Mouse (Mus musculus) neural tube, embryonic 15.5 days (tissue): Measurements from ENCODE around the gene Wnt8b. TPM values are rescaled to one million over a fixed set of nuclear protein-coding genes. Genes with fewer than 3 reads are reported as not detected.

Source experiments
- ATAC-seq: fragments of 200-750 bp; cut with Nextera tagmentation; 2 replicates; pipeline ENCODE4 v1.8.0; 2017; ENCODE audit warnings: mild to moderate bottlenecking, moderate TSS enrichment, moderate library complexity; ENCODE audit not compliant: low FRiP score
- H3K27ac ChIP-seq: fragments of 300-500 bp; sonication (generic); replicated peaks from 2 replicates; pipeline ENCODE4 v1.5.1; 2015; ENCODE audit warnings: mild to moderate bottlenecking, inconsistent platforms
- H3K27me3 ChIP-seq: fragments of 300-500 bp; sonication (generic); replicated peaks from 2 replicates; pipeline ENCODE4 v1.6.1; 2015; ENCODE audit warnings: inconsistent platforms
- H3K36me3 ChIP-seq: fragments of 300-500 bp; sonication (generic); 2 replicates; pipeline ENCODE4 v1.6.1; 2015; ENCODE audit warnings: inconsistent platforms
- H3K4me1 ChIP-seq: fragments of 300-500 bp; sonication (generic); 2 replicates; pipeline ENCODE4 v1.6.1; 2015; ENCODE audit warnings: inconsistent platforms
- H3K4me2 ChIP-seq: fragments of 300-500 bp; sonication (generic); 2 replicates; pipeline ENCODE4 v1.6.1; 2015; ENCODE audit warnings: inconsistent platforms, mild to moderate bottlenecking, moderate library complexity
- H3K4me3 ChIP-seq: fragments of 300-500 bp; sonication (generic); replicated peaks from 2 replicates; pipeline ENCODE4 v1.5.1; 2015; ENCODE audit warnings: mild to moderate bottlenecking, inconsistent platforms
- H3K9ac ChIP-seq: fragments of 300-500 bp; sonication (generic); replicated peaks from 2 replicates; pipeline ENCODE4 v1.6.1; 2015; ENCODE audit warnings: mild to moderate bottlenecking, inconsistent platforms
- H3K9me3 ChIP-seq: fragments of 300-500 bp; sonication (generic); replicated peaks from 2 replicates; pipeline ENCODE4 v1.6.1; 2016; ENCODE audit warnings: inconsistent platforms
- WGBS: fragments of 180-500 bp; shearing (Covaris S2); methylation state at CpG from one replicate; pipeline ENCODE4 v1.1.7; 2015; ENCODE audit warnings: mixed read lengths; 5-methylcytosine and 5-hydroxymethylcytosine counted together
- polyA plus RNA-seq: library from polyadenylated mRNA; unstranded; fragments of >200 nt; fragmentation: Nextera tagmentation; extraction: Ambion mirVana; gene quantifications from 2 replicates; pipeline ENCODE4 v1.2.1, GENCODE M21; 2015

Wnt8b gene
- polyA plus RNA-seq, 1 experiment from 2014 or later, result 0.05 TPM

DNA sequence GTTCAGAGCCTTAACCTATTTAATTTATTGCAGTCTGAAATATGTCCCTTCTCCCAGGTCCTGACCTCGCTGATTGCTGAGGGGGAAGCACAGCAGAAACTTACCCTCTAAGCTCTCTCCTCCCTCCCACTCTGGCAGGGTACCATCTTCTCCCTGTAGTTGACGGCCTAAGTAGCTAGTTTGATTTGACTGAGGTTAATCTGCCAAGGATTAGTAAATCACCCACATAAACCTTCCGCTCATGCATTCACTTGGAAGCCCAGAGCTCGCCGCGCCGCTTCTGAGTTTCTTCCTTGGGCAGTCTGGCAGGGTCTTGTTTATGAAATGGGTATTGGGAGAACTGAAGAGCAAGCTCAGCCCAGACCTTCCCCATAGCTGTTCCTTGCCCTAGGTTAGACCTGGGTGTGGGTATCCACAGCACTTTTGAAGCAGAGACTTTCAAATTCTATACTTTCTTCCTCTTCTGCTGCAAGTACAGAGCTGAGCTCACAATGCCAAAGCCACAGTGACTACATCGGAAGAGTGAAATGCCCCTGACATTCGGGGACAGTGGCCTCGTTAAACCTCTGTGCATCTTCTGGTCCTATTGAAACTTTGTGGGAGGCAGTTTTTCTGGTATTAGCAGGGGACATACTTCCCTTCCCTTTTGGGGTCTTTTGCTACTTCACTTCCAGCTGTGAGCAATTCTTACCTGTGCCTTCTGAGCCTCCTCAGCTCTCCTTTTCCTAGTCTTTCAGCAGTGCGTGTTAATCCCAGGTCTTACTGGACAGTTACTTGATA, 20.0 kb downstream of the Wnt8b start:
- no peak overlapping the region for H3K4me2 ChIP-seq
- H3K9ac ChIP-seq, result no peak overlapping the region
- H3K27ac ChIP-seq, result no peak overlapping the region
- H3K36me3 ChIP-seq, result no peaks in the 10 kb centered on the region
- H3K4me3 ChIP-seq, result no peak overlapping the region
- no peak for ATAC-seq
- no peaks in the 10 kb centered on the region for H3K9me3 ChIP-seq
- 21% methylated on average over 11 of the region's 11 CpGs for WGBS
- peaks cover 77% of the 10 kb centered on the region for H3K27me3 ChIP-seq
- peaks cover 44% of the 10 kb centered on the region for H3K4me1 ChIP-seq

DNA sequence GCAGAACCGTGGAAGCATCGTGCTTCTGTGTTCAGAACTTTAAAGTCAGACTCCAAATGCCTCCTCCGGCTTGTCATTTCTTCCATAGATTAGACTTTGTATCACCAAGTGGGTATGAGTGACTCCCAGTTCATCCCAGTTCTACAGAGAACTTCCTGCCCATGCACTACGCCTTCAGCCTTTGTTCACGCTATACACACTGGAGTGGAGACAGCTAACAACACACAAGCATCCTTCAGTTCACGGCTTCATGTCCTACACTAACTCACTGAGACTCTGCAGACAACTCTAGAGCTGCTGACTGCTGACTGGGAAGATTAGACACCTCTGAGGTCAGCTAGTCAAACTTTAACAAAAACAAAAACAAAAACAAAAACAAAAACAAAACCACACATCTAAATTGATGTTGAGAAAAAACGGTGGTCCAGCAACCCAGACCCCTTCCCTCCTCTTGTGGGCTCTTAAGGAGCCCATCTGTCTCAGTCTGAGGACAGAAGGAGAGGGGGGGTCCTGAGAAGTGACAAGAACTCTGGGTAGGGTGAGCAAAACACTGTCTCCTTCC, 20.7 kb downstream of the Wnt8b start:
- WGBS, result 22% methylated on average over 7 of the region's 7 CpGs

DNA sequence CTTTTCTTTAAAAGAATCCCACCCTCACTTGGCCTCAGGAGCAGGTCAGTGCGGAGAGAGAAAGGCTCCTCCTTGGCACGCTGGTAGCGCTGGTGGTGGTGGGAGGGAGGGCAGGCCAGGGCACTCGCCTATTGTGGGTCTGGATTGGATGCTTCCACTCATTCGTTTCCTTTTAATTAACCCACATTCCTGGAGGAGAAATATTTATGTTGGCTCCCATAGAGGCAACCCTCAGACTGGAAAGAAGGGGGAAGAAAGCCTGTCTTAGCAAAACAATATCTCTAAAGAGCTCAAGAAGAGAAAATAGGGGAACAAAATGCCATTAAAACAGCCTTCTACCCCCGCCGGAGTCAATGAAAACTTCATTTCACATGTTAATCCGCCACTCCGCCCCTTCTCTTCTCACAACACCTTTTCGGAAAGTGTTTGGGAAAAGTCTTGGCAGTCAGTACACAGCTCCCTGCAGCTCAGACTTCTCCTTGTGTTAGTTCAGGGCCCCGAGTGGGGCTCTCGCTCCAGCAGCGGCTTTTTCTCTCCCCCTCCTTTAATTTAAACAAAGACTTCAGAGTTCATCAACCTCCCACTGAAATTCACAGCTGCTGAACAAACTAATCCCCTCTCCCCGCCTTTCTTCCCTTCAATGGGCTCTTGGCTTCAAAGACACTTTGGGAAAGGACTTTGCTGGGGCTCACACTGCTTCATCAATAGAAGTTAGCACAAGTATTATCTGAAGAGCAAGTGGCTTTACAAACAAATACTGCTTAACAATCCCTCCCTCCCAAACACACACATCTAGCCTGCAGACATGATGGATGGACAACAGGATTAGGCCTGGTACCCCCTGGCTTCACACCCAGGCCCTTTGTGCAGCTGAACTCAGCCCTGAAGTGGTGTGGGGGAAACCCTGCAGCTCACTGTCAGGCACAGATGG, 21.5 kb downstream of the Wnt8b start:
- Histone ChIP-seq H3K4me3 (no peak overlapping the region), H3K27me3 (peaks cover 78% of the 10 kb centered on the region), H3K4me2 (no peak overlapping the region), H3K36me3 (no peaks in the 10 kb centered on the region), H3K4me1 (peaks cover 46% of the 10 kb centered on the region), H3K9me3 (no peaks in the 10 kb centered on the region), H3K27ac (peak overlapping the region; percentile 14; the same call in 1 of the 2 replicates), H3K9ac (no peak overlapping the region)
- 7% methylated on average over 14 of the region's 14 CpGs for WGBS
- peak; percentile 53; the same call in 1 of the 2 replicates for ATAC-seq

More for the DNA sequence above, 20.7 kb downstream of the Wnt8b start:
- H3K4me1 ChIP-seq, result peaks cover 44% of the 10 kb centered on the region
- no peak for ATAC-seq
- H3K9ac ChIP-seq, result no peak overlapping the region
- no peaks in the 10 kb centered on the region for H3K9me3 ChIP-seq
- H3K36me3 ChIP-seq, result no peaks in the 10 kb centered on the region
- H3K27me3 ChIP-seq, result peaks cover 79% of the 10 kb centered on the region
- H3K27ac ChIP-seq, result peak overlapping the region; percentile 14; the same call in 1 of the 2 replicates
- H3K4me3 ChIP-seq, result no peak overlapping the region
- no peak overlapping the region for H3K4me2 ChIP-seq

DNA sequence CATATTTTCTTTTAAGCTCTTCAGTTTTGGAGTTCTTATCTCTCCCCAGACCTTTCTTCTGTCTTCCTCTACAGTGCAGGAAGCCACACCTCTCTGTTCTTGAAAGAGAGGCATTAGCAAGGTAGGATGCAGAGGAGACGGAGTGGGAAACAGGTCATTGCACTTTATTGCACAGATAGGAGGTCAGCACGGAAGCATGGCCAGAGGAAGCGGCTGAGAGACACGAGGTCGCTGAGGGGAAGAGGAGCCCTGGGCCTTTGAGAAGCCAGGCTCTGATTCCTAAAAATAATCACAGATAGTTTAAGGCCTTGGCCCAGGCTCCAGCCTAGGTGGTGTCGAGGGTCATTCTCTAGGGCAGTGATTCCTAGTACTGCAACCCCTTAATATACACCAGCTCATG, 22.5 kb downstream of the Wnt8b start:
- ATAC-seq, result no peak

DNA sequence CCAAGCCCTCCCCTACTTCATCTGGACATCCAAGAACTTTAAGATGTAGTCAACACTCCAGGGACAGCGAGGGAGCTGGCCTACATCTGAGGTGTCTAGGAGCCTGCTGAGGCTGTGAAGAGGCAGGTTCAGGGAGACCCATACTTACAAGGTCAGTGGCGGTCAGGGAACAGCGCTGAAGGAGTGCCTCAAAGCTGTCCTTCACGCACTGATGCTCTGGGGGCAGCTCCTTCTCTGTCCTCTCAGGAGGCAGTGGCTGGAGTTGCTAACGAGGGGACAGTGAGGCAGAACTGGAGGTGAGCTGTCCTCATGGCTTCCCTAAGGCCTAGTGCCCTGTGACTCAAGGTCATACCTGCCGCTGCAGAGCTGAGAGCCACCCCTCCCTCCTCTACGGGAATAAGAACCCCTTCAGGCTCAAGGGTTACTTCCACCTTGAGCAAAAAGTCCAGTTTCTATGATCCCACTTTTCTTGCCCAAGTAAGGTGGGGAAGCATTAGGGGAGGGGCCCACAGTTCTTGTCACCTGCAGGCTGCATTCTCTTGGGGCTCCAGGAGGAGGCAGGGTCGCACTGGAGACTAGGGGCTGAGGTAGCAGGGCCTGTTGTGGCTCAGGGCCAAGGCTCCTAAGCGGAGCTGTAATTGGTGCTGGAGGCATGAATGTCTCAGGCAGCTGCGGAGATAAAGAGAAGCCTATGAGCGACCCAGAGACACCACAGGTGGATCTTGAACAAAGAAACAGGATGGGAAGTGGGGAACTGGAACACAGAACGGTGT, 24.9 kb downstream of the Wnt8b start:
- H3K4me1 ChIP-seq, result peaks cover 18% of the 10 kb centered on the region
- H3K9me3 ChIP-seq, result no peaks in the 10 kb centered on the region
- H3K4me2 ChIP-seq, result no peak overlapping the region
- H3K4me3 ChIP-seq, result no peak overlapping the region
- H3K27me3 ChIP-seq, result peaks cover 44% of the 10 kb centered on the region
- ATAC-seq, result no peak
- no peaks in the 10 kb centered on the region for H3K36me3 ChIP-seq
- no peak overlapping the region for H3K9ac ChIP-seq
- no peak overlapping the region for H3K27ac ChIP-seq
- WGBS, result 55% methylated on average over 12 of the region's 12 CpGs

More for the DNA sequence above, 22.5 kb downstream of the Wnt8b start:
- WGBS, result 38% methylated on average over 6 of the region's 6 CpGs
- Histone ChIP-seq H3K4me2 (no peak overlapping the region), H3K27me3 (peaks cover 68% of the 10 kb centered on the region), H3K27ac (no peak overlapping the region), H3K9me3 (no peaks in the 10 kb centered on the region), H3K4me3 (no peak overlapping the region), H3K9ac (no peak overlapping the region), H3K4me1 (peaks cover 37% of the 10 kb centered on the region), H3K36me3 (no peaks in the 10 kb centered on the region)

DNA sequence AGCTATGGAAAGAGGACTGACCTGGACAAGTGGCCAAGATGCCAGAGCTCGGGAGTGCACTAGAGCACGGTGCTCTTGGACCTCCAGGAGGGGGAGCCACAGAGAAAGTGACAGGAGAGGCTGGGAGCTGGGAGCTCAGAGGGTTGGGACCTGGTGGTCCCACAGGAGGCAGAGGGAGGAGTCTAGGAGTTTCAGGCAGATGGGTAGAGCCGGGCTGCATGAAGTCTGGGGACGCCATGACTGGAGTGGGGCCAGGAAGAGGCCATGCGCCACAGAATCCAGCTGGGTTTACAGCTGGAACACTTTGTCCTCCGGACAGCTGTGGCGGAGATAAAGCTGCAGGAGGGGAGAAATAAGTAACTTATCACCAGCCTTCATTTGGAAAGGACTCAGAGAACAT, 25.9 kb downstream of the Wnt8b start:
- no peak for ATAC-seq

DNA sequence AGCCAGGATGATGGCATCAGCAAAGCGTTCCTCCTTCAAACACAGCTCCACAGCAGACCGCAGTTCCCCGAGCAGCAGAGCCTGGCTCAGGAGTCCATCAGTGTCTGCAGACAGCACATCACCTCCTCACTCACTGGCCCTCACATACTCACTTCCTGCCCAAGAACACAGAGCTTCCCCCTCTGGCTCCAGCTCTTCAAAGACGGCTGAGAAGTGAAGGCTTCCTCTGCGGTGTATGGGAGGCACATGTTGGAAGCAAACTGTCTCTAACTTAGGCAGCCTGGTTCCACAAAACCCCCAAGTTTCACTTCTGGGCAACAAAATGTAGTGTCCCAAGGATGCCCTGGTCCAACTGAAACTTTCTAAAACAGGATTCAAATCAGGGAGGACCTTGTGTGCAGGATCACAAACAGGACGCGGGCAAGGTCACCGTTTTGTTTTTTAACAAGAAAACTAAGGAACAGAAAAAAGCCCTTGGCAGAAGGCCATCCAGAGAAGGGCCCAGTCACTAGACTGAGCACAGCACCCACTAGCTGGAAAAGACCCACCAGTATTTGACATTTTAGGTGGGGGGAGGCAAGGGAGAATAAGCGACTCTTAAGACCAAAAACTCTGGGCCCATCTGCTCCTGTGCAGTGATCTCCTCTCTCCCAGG, 32.4 kb downstream of the Wnt8b start:
- H3K9ac ChIP-seq, result no peak overlapping the region
- no peaks in the 10 kb centered on the region for H3K36me3 ChIP-seq
- H3K27ac ChIP-seq, result no peak overlapping the region
- no peak overlapping the region for H3K4me3 ChIP-seq
- H3K4me2 ChIP-seq, result no peak overlapping the region
- H3K9me3 ChIP-seq, result no peaks in the 10 kb centered on the region
- H3K27me3 ChIP-seq, result no peaks in the 10 kb centered on the region
- ATAC-seq, result no peak
- no peaks in the 10 kb centered on the region for H3K4me1 ChIP-seq
- 83% methylated on average over 9 of the region's 9 CpGs for WGBS

More for the DNA sequence above, 25.9 kb downstream of the Wnt8b start:
- H3K9ac ChIP-seq, result no peak overlapping the region
- no peaks in the 10 kb centered on the region for H3K36me3 ChIP-seq
- no peak overlapping the region for H3K27ac ChIP-seq
- peaks cover 17% of the 10 kb centered on the region for H3K4me1 ChIP-seq
- no peak overlapping the region for H3K4me3 ChIP-seq
- WGBS, result 12% methylated on average over 7 of the region's 7 CpGs
- H3K9me3 ChIP-seq, result no peaks in the 10 kb centered on the region
- H3K27me3 ChIP-seq, result peaks cover 37% of the 10 kb centered on the region
- no peak overlapping the region for H3K4me2 ChIP-seq

DNA sequence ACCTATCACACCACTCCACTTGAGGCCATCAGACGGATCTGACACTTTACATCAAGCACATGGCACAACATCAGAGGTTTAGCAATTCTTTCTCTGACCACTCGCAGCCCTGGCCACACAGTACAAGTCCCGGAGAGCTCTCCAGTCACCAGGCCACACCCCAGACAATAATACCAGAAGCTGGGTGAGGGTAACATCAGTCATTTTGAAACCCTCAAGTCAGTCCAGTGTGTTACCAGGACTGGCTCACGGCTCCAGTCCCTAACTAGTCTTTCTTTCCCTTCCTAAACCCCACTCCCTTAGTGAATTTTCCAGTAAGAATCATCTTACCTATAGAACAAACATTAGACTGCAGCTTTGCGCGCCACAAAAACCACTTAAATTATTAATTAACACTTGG, 36.7 kb downstream of the Wnt8b start:
- Histone ChIP-seq H3K4me1 (no peaks in the 10 kb centered on the region), H3K4me3 (no peak overlapping the region), H3K27ac (no peak overlapping the region), H3K27me3 (no peaks in the 10 kb centered on the region), H3K9me3 (no peaks in the 10 kb centered on the region), H3K9ac (no peak overlapping the region), H3K4me2 (no peak overlapping the region), H3K36me3 (no peaks in the 10 kb centered on the region)
- ATAC-seq, result no peak
- WGBS, result 83% methylated on average over 6 of the region's 6 CpGs

DNA sequence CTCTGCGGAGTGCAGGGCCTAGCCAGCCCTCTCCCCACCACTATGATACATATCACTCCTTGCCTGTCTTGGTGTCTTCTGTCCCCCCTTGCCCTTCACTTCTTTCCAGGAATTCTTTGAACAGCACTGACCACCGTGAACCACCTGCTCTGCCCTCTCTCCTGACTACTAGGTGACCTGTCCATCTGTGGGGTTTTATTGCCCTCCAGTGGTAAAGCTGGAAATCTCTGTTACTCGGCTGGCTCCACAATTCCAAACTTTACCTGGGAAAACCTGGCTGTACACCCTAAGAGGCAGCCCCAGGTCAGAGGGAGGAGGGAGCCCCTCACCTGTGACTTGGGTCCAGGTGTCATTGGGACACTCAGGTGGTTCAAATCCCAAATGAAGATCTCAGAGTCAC, 42.1 kb downstream of the Wnt8b start:
- H3K4me3 ChIP-seq, result no peak overlapping the region
- no peak for ATAC-seq
- WGBS, result 30% methylated on average over 3 of the region's 3 CpGs
- H3K4me2 ChIP-seq, result no peak overlapping the region
- H3K27ac ChIP-seq, result no peak overlapping the region
- no peaks in the 10 kb centered on the region for H3K27me3 ChIP-seq
- H3K4me1 ChIP-seq, result no peaks in the 10 kb centered on the region
- H3K36me3 ChIP-seq, result no peaks in the 10 kb centered on the region
- H3K9me3 ChIP-seq, result no peaks in the 10 kb centered on the region
- H3K9ac ChIP-seq, result no peak overlapping the region

DNA sequence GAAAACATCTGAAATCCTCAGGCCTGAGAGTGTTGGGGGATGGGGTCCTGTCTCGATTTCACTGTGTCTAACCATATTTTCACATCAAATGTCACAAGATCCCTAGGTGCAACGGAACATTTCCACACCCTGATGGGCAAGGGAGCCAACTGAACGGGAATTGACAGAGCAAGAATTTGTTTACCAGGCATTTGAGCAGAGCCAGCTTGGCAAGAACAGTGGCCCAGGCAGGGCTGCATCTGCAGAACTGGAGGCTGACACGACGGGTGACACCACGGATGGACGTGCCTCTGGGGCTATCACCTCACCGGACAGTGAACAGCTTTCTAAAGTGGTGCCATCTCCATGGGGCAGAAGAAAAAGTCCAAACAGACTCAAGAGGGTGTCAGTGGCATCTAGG, 44.1 kb downstream of the Wnt8b start:
- H3K9me3 ChIP-seq, result 0 out of 2 replicates have a peak, but pooled peaks cover 4% of the 10 kb centered on the region
- no peak overlapping the region for H3K4me2 ChIP-seq
- H3K4me1 ChIP-seq, result no peaks in the 10 kb centered on the region
- 83% methylated on average over 8 of the region's 8 CpGs for WGBS
- no peaks in the 10 kb centered on the region for H3K27me3 ChIP-seq
- no peak overlapping the region for H3K27ac ChIP-seq
- H3K4me3 ChIP-seq, result no peak overlapping the region
- H3K36me3 ChIP-seq, result no peaks in the 10 kb centered on the region
- ATAC-seq, result no peak
- no peak overlapping the region for H3K9ac ChIP-seq
